Mouse (Mus musculus) erythroid progenitor cell, adult 5-6 weeks (primary cell): ENCODE results near the gene Foxd3. TPM values are rescaled to one million over a fixed set of nuclear protein-coding genes. Genes with fewer than 3 reads are reported as not detected.

Source experiments
- total RNA-seq, 2 experiments: library from RNA; stranded (forward) in 1 of 2; stranded (reverse) in 1 of 2; fragments of 150-400 nt in 1 of 2; fragments of 186-747, 209-891 nt in 1 of 2; gene quantifications; 2 replicates each; pipeline versions ENCODE4 v1.2.3 to v1.2.4; 2015 to 2017; ENCODE audit warnings: low replicate concordance in 2 of 2

The Foxd3 gene
- total RNA-seq, 2 experiments from 2014 or later, result not detected

Other genes with a start within 250 kb of the Foxd3 start
- gene Alg6, start 59.4 kb downstream of the Foxd3 start, total RNA-seq (2015; ENCODE audit: low replicate concordance), result 12.6 and 18.0 TPM in 2 replicates
- gene Alg6, start 59.4 kb downstream of the Foxd3 start, total RNA-seq (2017; ENCODE audit: low replicate concordance), result 14.2 and 27.9 TPM in 2 replicates
- gene Efcab7, start 172.9 kb downstream of the Foxd3 start, total RNA-seq (2015; ENCODE audit: low replicate concordance), result 1.7 TPM in 1 of 2 replicates, not detected in the other
- 2.7 TPM in 1 of 2 replicates, not detected in the other for gene Efcab7, start 172.9 kb downstream of the Foxd3 start, total RNA-seq (2017; ENCODE audit: low replicate concordance)